Mouse (Mus musculus): ENCODE measurements around the gene Gm5737. TPM values are rescaled to one million over a fixed set of nuclear protein-coding genes. Genes with fewer than 3 reads are reported as not detected.

Gm5737 gene
- polyA plus RNA-seq, 1 experiment from 2014 or later: not detected

DNA sequence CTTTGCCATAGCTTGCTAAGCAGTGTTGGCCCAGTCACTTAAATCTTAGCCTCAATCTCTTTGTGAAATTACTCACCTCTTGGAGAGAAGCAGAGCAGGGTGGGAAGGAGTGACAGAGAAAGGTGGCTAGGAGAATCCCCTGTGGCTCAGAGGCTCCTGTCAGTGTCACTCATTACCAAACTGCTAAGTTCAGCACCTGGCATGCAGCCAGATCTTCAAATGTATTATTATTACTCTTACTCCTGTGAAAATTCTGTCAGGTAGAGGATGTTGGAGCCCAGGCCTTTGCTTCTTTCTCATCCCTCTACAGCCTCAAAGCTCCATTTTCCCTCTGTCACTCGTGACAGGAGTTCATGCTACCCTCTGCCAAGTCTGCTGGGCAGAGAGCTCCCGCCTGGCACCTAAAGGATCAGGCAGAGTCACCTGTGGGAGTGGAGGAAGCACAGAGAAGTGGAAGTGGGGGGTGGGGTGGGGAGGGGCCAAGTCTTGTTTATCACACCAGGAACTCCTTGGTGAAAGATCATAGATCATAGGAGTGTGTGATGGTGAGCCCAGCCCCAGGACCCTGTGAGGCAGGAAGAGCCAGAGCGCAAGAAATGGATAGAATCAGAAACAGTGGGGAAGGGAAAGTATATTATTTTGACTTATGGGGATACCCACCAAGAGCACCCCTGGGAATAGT lies 36.8 kb downstream of the Gm5737 start:
- no peaks in the 10 kb centered on the region for H3K9me3 ChIP-seq (replicated peaks)
- no peaks in the 10 kb centered on the region for H3K36me3 ChIP-seq
- H3K4me1 ChIP-seq: peaks cover 17% of the 10 kb centered on the region
- peaks cover 32% of the 10 kb centered on the region for H3K27me3 ChIP-seq (ENCODE audit: low read depth, poor library complexity, severe bottlenecking)
- DNase-seq (ENCODE audit: low spot score): no peak
- no peak overlapping the region for H3K4me3 ChIP-seq
- WGBS: 84% methylated on average over 3 of the region's 3 CpGs
- H3K27ac ChIP-seq (replicated peaks): no peak overlapping the region

DNA sequence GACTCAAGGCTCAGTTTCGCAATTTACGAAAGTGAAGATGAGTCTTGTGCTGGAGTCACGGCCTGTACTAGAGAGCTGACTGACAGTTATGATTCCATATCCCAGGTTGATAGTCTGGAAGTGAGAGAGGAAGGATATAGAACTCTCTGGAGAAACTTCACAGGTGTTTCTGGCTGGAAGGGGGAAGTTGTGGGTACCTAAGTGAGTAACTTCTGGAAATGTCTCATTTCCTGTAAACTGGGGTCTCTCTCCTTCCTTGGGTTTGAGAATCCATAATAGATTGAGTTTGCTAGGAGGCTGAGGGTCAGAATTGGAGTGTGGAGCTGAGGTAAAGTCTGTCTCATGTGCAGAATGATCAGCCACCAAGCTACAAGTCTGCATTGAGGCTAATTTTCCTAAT lies 38.0 kb downstream of the Gm5737 start:
- Histone ChIP-seq H3K4me1 (peaks cover 5% of the 10 kb centered on the region; the same call in 1 of the 2 replicates), H3K27ac (replicated peaks) (no peak overlapping the region), H3K36me3 (no peaks in the 10 kb centered on the region), H3K27me3 (ENCODE audit: low read depth, poor library complexity, severe bottlenecking) (peaks cover 20% of the 10 kb centered on the region), H3K9me3 (replicated peaks) (no peaks in the 10 kb centered on the region), H3K4me3 (no peak overlapping the region)
- DNase-seq (ENCODE audit: low spot score): no peak
- WGBS: 92% methylated on average over 3 of the region's 3 CpGs

DNA sequence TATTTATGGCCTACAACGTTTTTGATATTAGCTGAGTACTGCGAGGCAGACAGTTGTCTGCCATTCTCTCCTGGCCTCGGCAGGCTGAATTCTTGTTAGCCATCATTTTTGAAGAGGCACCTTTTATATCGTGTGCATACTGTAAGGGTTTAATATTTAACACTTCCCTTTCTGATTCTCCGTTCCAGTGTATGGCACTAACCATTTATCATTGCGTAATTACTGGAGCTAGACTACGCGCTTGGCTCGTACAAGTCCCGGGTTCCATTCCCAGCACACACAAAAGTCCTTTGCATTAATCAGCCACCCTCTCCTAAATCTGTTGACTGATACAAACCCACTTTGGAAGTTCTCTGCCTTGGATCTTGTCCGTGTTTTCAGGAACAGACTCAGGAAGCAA lies 47.7 kb downstream of the Gm5737 start:
- Histone ChIP-seq H3K36me3 (peaks cover 18% of the 10 kb centered on the region), H3K4me3 (no peak overlapping the region), H3K27ac (replicated peaks) (no peak overlapping the region), H3K27me3 (ENCODE audit: low read depth, poor library complexity, severe bottlenecking) (no peaks in the 10 kb centered on the region), H3K4me1 (peaks cover 44% of the 10 kb centered on the region), H3K9me3 (replicated peaks) (no peaks in the 10 kb centered on the region)
- 95% methylated on average over 11 of the region's 11 CpGs for WGBS
- no peak for DNase-seq (ENCODE audit: low spot score)

DNA sequence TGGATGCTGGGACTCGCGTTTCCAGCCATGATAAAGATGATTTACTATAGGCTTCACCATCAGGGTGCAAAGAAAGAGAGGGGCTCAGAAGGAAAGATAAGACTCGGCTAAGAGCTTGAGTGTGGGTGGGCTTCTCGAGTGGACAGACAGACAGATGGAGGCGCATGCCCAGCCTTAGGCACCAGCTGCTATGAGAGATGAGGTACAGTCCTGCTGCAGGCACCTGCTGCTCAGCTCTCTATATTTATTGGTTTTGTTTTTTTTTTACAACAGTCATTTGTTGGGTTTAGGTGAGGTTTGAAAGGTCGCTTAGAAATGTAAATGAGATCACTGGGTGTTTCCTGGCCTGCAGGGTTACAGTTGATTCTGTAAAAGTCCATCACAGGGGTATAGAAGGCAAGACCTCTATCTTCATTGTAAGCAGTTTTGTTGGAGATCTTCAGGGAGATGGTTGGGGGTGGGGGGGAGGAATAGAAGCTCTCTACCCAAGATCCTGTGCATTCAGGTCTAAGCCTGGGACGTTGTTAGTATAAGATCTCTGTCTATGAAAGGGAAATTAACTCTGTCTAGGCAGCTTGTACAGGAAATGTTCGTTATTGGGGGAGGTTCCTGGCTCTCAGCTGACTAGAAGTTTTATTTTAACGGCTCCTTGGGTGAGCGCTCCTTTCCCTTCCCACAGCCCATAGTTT lies 48.8 kb downstream of the Gm5737 start:
- no peaks in the 10 kb centered on the region for H3K9me3 ChIP-seq (replicated peaks)
- peaks cover 18% of the 10 kb centered on the region for H3K36me3 ChIP-seq
- no peaks in the 10 kb centered on the region for H3K27me3 ChIP-seq (ENCODE audit: low read depth, poor library complexity, severe bottlenecking)
- 59% methylated on average over 10 of the region's 10 CpGs for WGBS
- H3K4me1 ChIP-seq: peaks cover 55% of the 10 kb centered on the region
- no peak overlapping the region for H3K4me3 ChIP-seq
- no peak overlapping the region for H3K27ac ChIP-seq (replicated peaks)
- no peak for DNase-seq (ENCODE audit: low spot score)

DNA sequence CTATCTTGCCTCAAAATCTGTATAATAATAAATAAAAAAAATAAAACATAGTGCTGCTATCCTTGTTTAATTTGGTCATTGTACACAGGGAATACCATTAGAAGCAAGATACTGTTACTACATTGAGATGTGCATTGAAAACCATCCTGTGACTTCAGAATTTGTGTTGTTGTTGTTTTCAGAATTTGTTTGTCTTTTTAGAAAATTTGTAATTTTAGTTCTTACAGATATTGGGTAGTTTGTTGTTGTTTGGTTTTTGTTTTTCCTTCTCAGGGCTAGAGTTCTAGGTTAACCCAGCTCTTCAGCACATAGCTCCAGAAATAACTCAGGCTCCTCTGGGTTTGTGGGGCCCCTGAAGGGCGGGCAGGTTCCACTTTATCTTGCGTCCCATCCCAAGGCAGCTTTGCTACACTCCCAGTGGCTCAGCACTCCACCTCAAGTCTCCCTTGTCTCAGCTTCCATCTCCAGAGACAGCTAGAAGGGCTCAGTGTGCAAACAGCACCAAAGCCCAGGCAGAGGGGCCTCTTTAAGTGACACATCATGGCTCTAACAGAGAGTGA lies 49.4 kb downstream of the Gm5737 start:
- Histone ChIP-seq H3K27me3 (ENCODE audit: low read depth, poor library complexity, severe bottlenecking) (no peaks in the 10 kb centered on the region), H3K4me1 (peaks cover 61% of the 10 kb centered on the region), H3K36me3 (peaks cover 18% of the 10 kb centered on the region), H3K9me3 (replicated peaks) (no peaks in the 10 kb centered on the region), H3K27ac (replicated peaks) (peak overlapping the region; percentile 61), H3K4me3 (no peak overlapping the region)
- no peak for DNase-seq (ENCODE audit: low spot score)
- WGBS: 23% methylated on average over 2 of the region's 2 CpGs

DNA sequence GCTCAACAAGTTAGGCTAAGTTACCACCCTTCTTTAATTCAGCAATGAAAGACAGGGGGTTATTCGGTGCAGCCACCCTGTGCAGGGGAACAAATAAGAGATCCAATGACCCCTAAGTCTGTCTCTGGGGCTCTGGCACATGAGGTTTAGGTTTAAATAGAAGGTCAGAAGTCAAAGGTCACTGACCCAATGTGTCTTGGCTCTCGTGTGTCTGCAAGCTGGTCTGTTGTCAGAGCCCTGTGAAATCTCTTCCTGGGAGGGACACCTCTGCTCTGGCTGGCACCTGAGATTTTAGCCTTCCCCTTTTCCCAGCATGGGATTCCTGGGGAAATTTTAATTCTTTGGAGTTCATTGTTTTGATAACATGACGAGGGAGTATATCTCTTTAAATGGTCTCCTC lies 50.0 kb downstream of the Gm5737 start:
- H3K27ac ChIP-seq (replicated peaks): peak overlapping the region; percentile 61
- no peaks in the 10 kb centered on the region for H3K9me3 ChIP-seq (replicated peaks)
- H3K4me1 ChIP-seq: peaks cover 66% of the 10 kb centered on the region
- no peak overlapping the region for H3K4me3 ChIP-seq
- no peaks in the 10 kb centered on the region for H3K27me3 ChIP-seq (ENCODE audit: low read depth, poor library complexity, severe bottlenecking)
- H3K36me3 ChIP-seq: peaks cover 18% of the 10 kb centered on the region
- whole genome bisulfite sequencing: 5% methylated on average over 3 of the region's 3 CpGs
- peak; percentile 25 for DNase-seq (ENCODE audit: low spot score)

DNA sequence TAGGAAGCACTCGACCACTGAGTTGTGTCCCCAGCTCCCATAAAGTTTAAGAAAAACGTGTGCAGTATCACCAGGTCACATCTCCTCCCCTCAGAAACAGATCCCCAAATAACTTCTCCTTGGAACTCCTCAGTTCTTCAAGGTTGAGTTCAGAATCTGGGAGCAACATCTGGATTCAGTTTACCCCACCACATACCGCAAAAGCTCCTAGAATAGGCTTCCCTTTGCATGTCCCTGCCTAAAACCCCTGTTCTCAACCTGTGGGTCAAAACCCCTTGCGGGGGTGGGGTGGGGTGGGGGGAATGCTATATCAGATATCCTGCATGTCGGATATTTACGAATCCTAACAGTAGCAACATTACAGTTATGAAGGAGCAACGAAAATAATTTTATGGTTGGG lies 50.5 kb downstream of the Gm5737 start:
- DNase-seq (ENCODE audit: low spot score): no peak
- WGBS: 47% methylated on average over 7 of the region's 7 CpGs
- peaks cover 68% of the 10 kb centered on the region for H3K4me1 ChIP-seq

DNA sequence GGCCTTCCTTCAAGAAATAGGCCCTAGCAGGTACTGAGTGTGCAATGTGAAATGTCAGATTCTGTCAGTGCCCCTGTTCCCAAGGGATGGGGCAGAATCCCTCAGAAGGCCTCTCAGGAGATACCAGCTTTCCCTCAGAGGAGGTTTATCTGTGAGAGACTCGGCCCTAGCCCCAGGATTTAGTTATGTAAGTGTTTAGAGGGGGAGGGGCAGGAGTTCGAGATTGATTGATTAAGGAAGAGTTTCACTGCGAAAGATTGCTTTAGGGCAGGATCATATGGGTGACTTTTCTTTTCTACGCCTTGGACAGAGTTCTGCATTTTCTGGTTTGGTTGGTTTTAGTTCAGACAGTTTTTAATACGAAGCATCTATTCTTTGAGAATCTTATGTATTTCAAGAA lies 51.3 kb downstream of the Gm5737 start:
- no peaks in the 10 kb centered on the region for H3K27me3 ChIP-seq (ENCODE audit: low read depth, poor library complexity, severe bottlenecking)
- H3K4me1 ChIP-seq: peaks cover 69% of the 10 kb centered on the region
- H3K4me3 ChIP-seq: no peak overlapping the region
- 0 out of 2 replicates have a peak overlapping the region, but pooled peaks have one; percentile 57 for H3K27ac ChIP-seq (replicated peaks)
- DNase-seq (ENCODE audit: low spot score): no peak
- H3K36me3 ChIP-seq: peaks cover 14% of the 10 kb centered on the region
- H3K9me3 ChIP-seq (replicated peaks): no peaks in the 10 kb centered on the region
- 53% methylated on average over 5 of the region's 5 CpGs for WGBS

More for the DNA sequence above, 50.5 kb downstream of the Gm5737 start:
- Histone ChIP-seq H3K9me3 (replicated peaks) (no peaks in the 10 kb centered on the region), H3K36me3 (peaks cover 18% of the 10 kb centered on the region), H3K27ac (replicated peaks) (peak overlapping the region; percentile 57; the same call in 1 of the 2 replicates), H3K4me3 (no peak overlapping the region), H3K27me3 (ENCODE audit: low read depth, poor library complexity, severe bottlenecking) (no peaks in the 10 kb centered on the region)

DNA sequence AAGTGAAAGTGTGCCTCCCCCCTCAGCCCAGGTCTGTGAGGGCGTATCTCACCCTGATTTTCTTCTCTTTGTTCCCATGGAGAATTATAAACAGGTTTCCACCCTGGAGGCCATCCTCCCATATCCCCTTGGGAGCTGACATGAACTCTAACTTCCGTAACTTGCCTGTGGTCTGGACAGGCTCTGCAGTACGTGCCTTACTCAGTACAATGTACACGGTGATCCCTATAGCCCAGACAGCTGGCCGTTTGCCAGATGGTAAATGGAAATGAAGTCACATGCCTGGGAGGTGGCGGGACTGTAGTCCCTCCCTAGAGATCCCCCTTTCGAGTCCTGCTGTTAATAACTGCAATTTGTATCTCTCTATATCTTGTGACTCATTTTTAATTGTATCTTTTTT lies 52.9 kb downstream of the Gm5737 start:
- Histone ChIP-seq H3K9me3 (replicated peaks) (no peaks in the 10 kb centered on the region), H3K27me3 (ENCODE audit: low read depth, poor library complexity, severe bottlenecking) (no peaks in the 10 kb centered on the region), H3K4me3 (no peak overlapping the region), H3K27ac (replicated peaks) (peak overlapping the region; percentile 80; the same call in 1 of the 2 replicates), H3K36me3 (0 out of 2 replicates have a peak, but pooled peaks cover under 1% of the 10 kb centered on the region), H3K4me1 (peaks cover 69% of the 10 kb centered on the region)
- DNase-seq (ENCODE audit: low spot score): peak; percentile 54
- WGBS: 42% methylated on average over 7 of the region's 7 CpGs

DNA sequence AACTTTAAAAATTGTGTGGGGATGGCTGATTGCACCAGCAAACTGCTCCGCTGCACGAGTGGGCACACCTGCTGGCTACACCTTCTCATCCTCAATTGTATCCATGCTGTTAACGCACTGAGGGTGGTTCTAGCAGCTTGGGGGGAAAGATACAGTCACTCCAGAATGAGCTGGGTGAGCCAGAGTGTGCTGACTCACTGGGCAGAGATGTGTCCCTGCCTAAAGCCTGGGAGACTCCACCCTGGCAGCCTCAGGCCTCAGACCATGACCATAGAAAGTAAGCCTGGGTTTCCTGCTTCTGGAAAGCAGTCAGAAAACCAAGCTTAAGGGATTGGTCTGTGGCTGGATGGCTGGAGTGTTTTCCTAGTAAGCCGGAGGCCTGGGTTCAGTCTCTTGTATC lies 53.7 kb downstream of the Gm5737 start:
- Histone ChIP-seq H3K9me3 (replicated peaks) (no peaks in the 10 kb centered on the region), H3K36me3 (no peaks in the 10 kb centered on the region), H3K27me3 (ENCODE audit: low read depth, poor library complexity, severe bottlenecking) (no peaks in the 10 kb centered on the region), H3K4me3 (no peak overlapping the region), H3K4me1 (peaks cover 65% of the 10 kb centered on the region), H3K27ac (replicated peaks) (peak overlapping the region; percentile 80)
- 62% methylated on average over 4 of the region's 4 CpGs for WGBS
- DNase-seq (ENCODE audit: low spot score): no peak

DNA sequence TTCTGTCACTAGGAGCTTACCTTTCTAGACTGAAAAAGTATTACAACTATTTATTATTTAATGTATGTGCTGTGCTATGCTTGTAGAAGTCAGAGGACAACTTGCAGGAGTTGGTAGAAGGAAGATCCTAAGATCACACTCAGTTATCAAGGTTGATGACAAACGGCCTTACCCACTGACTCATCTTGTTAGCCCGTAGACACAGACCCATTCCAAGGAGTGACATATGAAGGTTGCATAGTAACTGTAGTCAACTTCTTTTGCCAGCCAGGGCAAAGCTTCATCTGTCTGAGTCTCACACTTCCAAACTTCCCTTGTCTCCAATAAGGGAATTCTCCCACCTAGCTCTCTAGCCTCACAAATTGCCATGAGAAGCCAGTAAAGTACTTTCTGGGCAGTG lies 54.5 kb downstream of the Gm5737 start:
- Histone ChIP-seq H3K27me3 (ENCODE audit: low read depth, poor library complexity, severe bottlenecking) (no peaks in the 10 kb centered on the region), H3K27ac (replicated peaks) (no peak overlapping the region), H3K36me3 (no peaks in the 10 kb centered on the region), H3K4me1 (peaks cover 56% of the 10 kb centered on the region), H3K4me3 (no peak overlapping the region), H3K9me3 (replicated peaks) (no peaks in the 10 kb centered on the region)
- 87% methylated on average over 2 of the region's 2 CpGs for WGBS
- DNase-seq (ENCODE audit: low spot score): no peak

DNA sequence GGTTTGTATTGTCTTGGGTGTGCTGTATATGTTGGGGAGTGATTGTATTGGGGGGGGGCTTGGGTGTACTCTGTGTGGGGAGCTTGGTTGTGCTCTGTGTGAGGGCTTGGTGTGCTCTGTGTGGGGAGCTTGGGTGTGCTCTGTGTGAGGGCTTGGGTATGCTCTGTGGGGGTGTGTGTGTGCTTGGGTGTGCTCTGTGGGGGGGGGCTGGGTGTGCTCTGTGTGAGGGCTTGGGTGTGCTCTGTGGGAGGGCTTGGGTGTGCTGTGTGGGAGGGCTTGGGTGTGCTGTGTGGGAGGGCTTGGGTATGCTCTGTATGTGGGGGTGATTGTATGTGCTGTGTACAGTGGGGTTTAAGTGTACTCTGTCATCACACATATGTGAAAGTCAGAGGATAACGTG lies 55.6 kb downstream of the Gm5737 start:
- Histone ChIP-seq H3K36me3 (no peaks in the 10 kb centered on the region), H3K27ac (replicated peaks) (peak overlapping the region; percentile 34; the same call in 1 of the 2 replicates), H3K4me1 (peaks cover 46% of the 10 kb centered on the region), H3K27me3 (ENCODE audit: low read depth, poor library complexity, severe bottlenecking) (no peaks in the 10 kb centered on the region), H3K9me3 (replicated peaks) (no peaks in the 10 kb centered on the region), H3K4me3 (no peak overlapping the region)
- WGBS: 77% methylated on average over 1 of the region's 1 CpGs
- DNase-seq (ENCODE audit: low spot score): no peak

DNA sequence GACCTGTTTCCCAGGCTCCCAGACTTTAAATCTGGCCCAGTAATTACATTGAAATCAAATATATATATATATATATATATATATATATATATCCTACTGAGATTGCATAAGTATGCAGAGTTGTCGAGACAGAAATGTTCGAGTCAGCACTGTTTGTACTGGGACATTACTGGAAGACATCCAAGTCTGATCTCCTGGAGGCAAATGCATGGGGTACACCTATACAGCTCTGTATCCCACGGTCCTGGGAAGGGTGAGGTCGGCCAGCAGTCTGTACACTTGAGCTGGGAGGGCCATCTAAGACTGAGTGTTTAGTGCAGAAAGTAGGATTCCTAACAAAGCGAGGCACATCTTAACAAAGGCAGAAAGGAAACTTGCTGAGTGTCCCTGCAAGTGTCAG lies 57.7 kb downstream of the Gm5737 start:
- 84% methylated on average over 5 of the region's 5 CpGs for WGBS
- Histone ChIP-seq H3K4me1 (peaks cover 24% of the 10 kb centered on the region), H3K27me3 (ENCODE audit: low read depth, poor library complexity, severe bottlenecking) (no peaks in the 10 kb centered on the region), H3K4me3 (no peak overlapping the region), H3K27ac (replicated peaks) (no peak overlapping the region), H3K36me3 (no peaks in the 10 kb centered on the region), H3K9me3 (replicated peaks) (no peaks in the 10 kb centered on the region)
- DNase-seq (ENCODE audit: low spot score): no peak

Data from midbrain, embryonic 10.5 days (tissue).